Mouse (Mus musculus) myocyte (in vitro differentiated cells): ENCODE results near the gene Chst15.

Experiments used
- POLR2A ChIP-seq: IDR thresholded peaks from one replicate; pipeline ENCODE4 v1.6.1; 2011; ENCODE audit warnings: low read depth, mild to moderate bottlenecking, control low read depth, moderate library complexity; ENCODE audit not compliant: insufficient read length
- USF1 ChIP-seq: IDR thresholded peaks from one replicate; pipeline ENCODE4 v1.6.1; 2011; ENCODE audit warnings: low read depth, mild to moderate bottlenecking, control low read depth, moderate library complexity

- TF ChIP-seq POLR2A (no peak), USF1 (no peak)
These were observed 64.0 kb downstream of the Chst15 start for GRCm38 (mm10) chr7:132253078-132253477.
